ENCODE assay signal across 9 mouse cellular contexts in genomic region chr5:111682899-111683298, GRCm38 (mm10). TPM values are rescaled to one million over a fixed set of nuclear protein-coding genes. Genes with fewer than 3 reads are reported as not detected.
DNase-seq lines count a peak whose midpoint lies in the region; ATAC-seq and TF ChIP-seq lines count a peak whose summit lies in the region.
"Had no signal": no experiment of that assay in that cellular context is flagged by ENCODE, and none has a peak within 500 bp of the region (broad histone marks: within the 10 kb centered on the region; RNA-seq: fewer than 3 reads in every experiment).

No protein-coding gene starts in this region.

- no peak overlapping the region for H3K4me2 ChIP-seq in kidney, embryonic 14.5 days (replicated peaks; ENCODE audit: low read depth, low read length)

- peaks cover 11% of the 10 kb centered on the region for H3K27me3 ChIP-seq in kidney, embryonic 14.5 days (ENCODE audit: control insufficient read depth, insufficient read depth, low read length)

- intact Hi-C loops in left cerebral cortex, postnatal 36 days (cut with DNase I): no loop called here

- no peak overlapping the region for H3K27ac ChIP-seq in layer of hippocampus, adult 2 months
- H3K27ac ChIP-seq in kidney, embryonic 14.5 days (ENCODE audit: low read depth, low read length): no peak overlapping the region

- DNase-seq in layer of hippocampus, adult 2 months (ENCODE audit: low spot score in 2 of 2): no peak
- no peak for DNase-seq in layer of hippocampus, postnatal 14 days (ENCODE audit: low spot score in 2 of 2)
- DNase-seq in Muller cell, postnatal 12 days (ENCODE audit: inconsistent ontology term): peak; percentile 22
- peak; percentile 72 for DNase-seq in embryo, embryonic 10.5 days (ENCODE audit: low spot score)
- peak; percentile 27 for DNase-seq in skeletal muscle tissue, adult 2 months (ENCODE audit: low read depth, low spot score)
- no peak for DNase-seq in left cerebral cortex, postnatal 36 days (ENCODE audit: low spot score in 2 of 2)
- DNase-seq in frontal cortex, postnatal 14 days (ENCODE audit: low spot score in 2 of 2): no peak

- H3K9ac ChIP-seq in kidney, embryonic 14.5 days (ENCODE audit: low read depth, low read length): no peak overlapping the region

- H3K4me1 ChIP-seq in kidney, embryonic 14.5 days (ENCODE audit: control insufficient read depth, insufficient read depth, low read length): no peaks in the 10 kb centered on the region

- peak; percentile 59; the same call in 1 of the 2 replicates for ATAC-seq in kidney, embryonic 14.5 days (ENCODE audit: low FRiP score, low TSS enrichment)

- H3K9me3 ChIP-seq in kidney, embryonic 14.5 days (ENCODE audit: control insufficient read depth, low read length): no peaks in the 10 kb centered on the region

- no peak overlapping the region for H3K4me3 ChIP-seq in layer of hippocampus, adult 2 months
- H3K4me3 ChIP-seq in kidney, embryonic 14.5 days (ENCODE audit: low read length): no peak overlapping the region

- no peaks in the 10 kb centered on the region for H3K36me3 ChIP-seq in kidney, embryonic 14.5 days (ENCODE audit: control insufficient read depth, insufficient read depth, low read length)

- peak; percentile 77 for TF ChIP-seq CTCF in layer of hippocampus, adult 2 months (conservative IDR thresholded peaks at IDR 0.05)

RNA-seq across cellular contexts. Expression of gene Gm26897, which starts 50.8 kb away (rescaled TPM):
- total RNA-seq in layer of hippocampus, adult 2 months (2021): not detected
- total RNA-seq in layer of hippocampus, postnatal 14 days (2021): not detected
- not detected in 2 replicates for polyA plus RNA-seq in kidney, embryonic 14.5 days (2014; fragmentation: Nextera tagmentation; extraction: Ambion mirVana)
- not detected for total RNA-seq in left cerebral cortex, postnatal 36 days (2021)
- polyA plus RNA-seq: limb, embryonic 11.5 days had no signal

Comparison
In these comparisons a context has a peak if more than half of its experiments do, and no peak if none do; other contexts are left out.
1. DNase-seq: peak in Muller cell, postnatal 12 days (single experiment), embryo, embryonic 10.5 days (single experiment) and skeletal muscle tissue, adult 2 months (single experiment); none in layer of hippocampus, adult 2 months (0 of 2), layer of hippocampus, postnatal 14 days (0 of 2), left cerebral cortex, postnatal 36 days (0 of 2) and frontal cortex, postnatal 14 days (0 of 2).